ENCODE assay signal across 27 mouse cellular contexts in genomic region chr1:131042721-131043120, GRCm38 (mm10). TPM values are rescaled to one million over a fixed set of nuclear protein-coding genes. Genes with fewer than 3 reads are reported as not detected.
DNase-seq lines count a peak whose midpoint lies in the region; ATAC-seq lines count a peak whose summit lies in the region.
"Had no signal": no experiment of that assay in that cellular context is flagged by ENCODE, and none has a peak within 500 bp of the region (broad histone marks: within the 10 kb centered on the region; RNA-seq: fewer than 3 reads in every experiment).

No protein-coding gene starts in this region.

- H3K4me2 ChIP-seq in midbrain, embryonic 11.5 days: no peak overlapping the region
- no peak overlapping the region for H3K4me2 ChIP-seq in midbrain, embryonic 13.5 days (replicated peaks)
- H3K4me2 ChIP-seq: embryonic facial prominence, embryonic 12.5 days; forebrain, embryonic 13.5 days; forebrain, embryonic 15.5 days had no signal

- peak; percentile 57 for DNase-seq in heart, adult 11 months
- no peak for DNase-seq in heart, postnatal 10 days
- DNase-seq in midbrain, embryonic 11.5 days (ENCODE audit: low spot score, missing footprints): no peak
- DNase-seq in left cerebral cortex, postnatal 10 days (ENCODE audit: extremely low spot score in 1 of 2, low spot score in 2 of 2): no peak
- DNase-seq: adrenal gland, adult 8-10 months; adrenal gland, postnatal 14 days; adrenal gland, postnatal 36 days; cerebellum, adult 11-12 months; cerebellum, adult 2 months; cerebellum, adult 9-10 months; cerebellum, postnatal 10 days; cerebellum, postnatal 25 days had no signal

- no peak overlapping the region for H3K27ac ChIP-seq in midbrain, embryonic 11.5 days (ENCODE audit: low read depth, low read length)
- no peak overlapping the region for H3K27ac ChIP-seq in midbrain, embryonic 13.5 days
- H3K27ac ChIP-seq: embryonic facial prominence, embryonic 10.5 days; embryonic facial prominence, embryonic 12.5 days; forebrain, embryonic 13.5 days; forebrain, embryonic 15.5 days had no signal

- H3K9me3 ChIP-seq in megakaryocyte, embryonic 14.5 days: no peaks in the 10 kb centered on the region
- no peaks in the 10 kb centered on the region for H3K9me3 ChIP-seq in midbrain, embryonic 11.5 days (ENCODE audit: control insufficient read depth, low read length)
- 0 out of 2 replicates have a peak, but pooled peaks cover 3% of the 10 kb centered on the region for H3K9me3 ChIP-seq in midbrain, embryonic 13.5 days
- H3K9me3 ChIP-seq: embryonic facial prominence, embryonic 10.5 days; embryonic facial prominence, embryonic 12.5 days; forebrain, embryonic 13.5 days; forebrain, embryonic 15.5 days had no signal

- intact Hi-C loops in heart, postnatal 10 days (cut with DNase I): no loop called here
- intact Hi-C loops in left cerebral cortex, postnatal 10 days (cut with DNase I): no loop called here

- 94% methylated on average over 3 of the region's 3 CpGs for WGBS in midbrain, embryonic 11.5 days
- whole genome bisulfite sequencing in midbrain, embryonic 13.5 days: 94% methylated on average over 3 of the region's 3 CpGs

- ATAC-seq in megakaryocyte, adult 5-6 weeks (ENCODE audit: poor library complexity, severe bottlenecking): no peak
- ATAC-seq in midbrain, embryonic 11.5 days (ENCODE audit: low FRiP score): 0 out of 2 replicates have a peak, but pooled peaks have one; percentile 27
- no peak for ATAC-seq in midbrain, embryonic 13.5 days
- ATAC-seq: activated CD4-positive, CD25-positive, alpha-beta regulatory T cell, adult 4 months; forebrain, embryonic 13.5 days; forebrain, embryonic 15.5 days; Patski had no signal

- H3K4me1 ChIP-seq in megakaryocyte, embryonic 14.5 days: peaks cover 62% of the 10 kb centered on the region
- H3K4me1 ChIP-seq in midbrain, embryonic 11.5 days (ENCODE audit: control insufficient read depth, insufficient read depth, low read length): no peaks in the 10 kb centered on the region
- no peaks in the 10 kb centered on the region for H3K4me1 ChIP-seq in midbrain, embryonic 13.5 days (replicated peaks)
- H3K4me1 ChIP-seq: embryonic facial prominence, embryonic 10.5 days; embryonic facial prominence, embryonic 12.5 days; forebrain, embryonic 13.5 days; forebrain, embryonic 15.5 days had no signal

- peak overlapping the region; percentile 50 for H3K4me3 ChIP-seq in megakaryocyte, embryonic 14.5 days (replicated peaks)
- no peak overlapping the region for H3K4me3 ChIP-seq in midbrain, embryonic 11.5 days (ENCODE audit: low read depth, low read length)
- H3K4me3 ChIP-seq in midbrain, embryonic 13.5 days (replicated peaks): no peak overlapping the region
- H3K4me3 ChIP-seq: embryonic facial prominence, embryonic 10.5 days; embryonic facial prominence, embryonic 12.5 days; forebrain, embryonic 13.5 days; forebrain, embryonic 15.5 days had no signal

- no peaks in the 10 kb centered on the region for H3K27me3 ChIP-seq in megakaryocyte, embryonic 14.5 days (replicated peaks)
- no peaks in the 10 kb centered on the region for H3K27me3 ChIP-seq in midbrain, embryonic 11.5 days (ENCODE audit: control insufficient read depth, insufficient read depth, low read length)
- no peaks in the 10 kb centered on the region for H3K27me3 ChIP-seq in midbrain, embryonic 13.5 days
- H3K27me3 ChIP-seq: embryonic facial prominence, embryonic 12.5 days; forebrain, embryonic 13.5 days; forebrain, embryonic 15.5 days; Patski had no signal

- peaks cover 14% of the 10 kb centered on the region for H3K36me3 ChIP-seq in megakaryocyte, embryonic 14.5 days (replicated peaks; ENCODE audit: low read length)
- H3K36me3 ChIP-seq in midbrain, embryonic 11.5 days (ENCODE audit: control insufficient read depth, insufficient read depth, low read length): no peaks in the 10 kb centered on the region
- H3K36me3 ChIP-seq in midbrain, embryonic 13.5 days: no peaks in the 10 kb centered on the region
- H3K36me3 ChIP-seq: embryonic facial prominence, embryonic 10.5 days; embryonic facial prominence, embryonic 12.5 days; forebrain, embryonic 15.5 days had no signal

- H3K9ac ChIP-seq in midbrain, embryonic 11.5 days (ENCODE audit: low read length): no peak overlapping the region
- H3K9ac ChIP-seq in midbrain, embryonic 13.5 days (replicated peaks): no peak overlapping the region
- H3K9ac ChIP-seq: embryonic facial prominence, embryonic 12.5 days; forebrain, embryonic 13.5 days; forebrain, embryonic 15.5 days had no signal

RNA-seq across cellular contexts. Expression of gene Il10, which starts 23.1 kb away (rescaled TPM):
- not detected for total RNA-seq in heart, postnatal 10 days (2021)
- not detected in 2 replicates for polyA plus RNA-seq in megakaryocyte, embryonic 14.5 days (2012; ENCODE audit: insufficient read depth, low replicate concordance)
- total RNA-seq in megakaryocyte, adult 5-6 weeks (2015): not detected in 2 replicates
- 0.49 TPM in 1 of 2 replicates, not detected in the other for total RNA-seq in megakaryocyte, adult 5-6 weeks (2017)
- not detected in 2 replicates for polyA plus RNA-seq in midbrain, embryonic 11.5 days (2014; fragmentation: Nextera tagmentation; extraction: Ambion mirVana)
- polyA plus RNA-seq in midbrain, embryonic 13.5 days (2015; fragmentation: Nextera tagmentation; extraction: Ambion mirVana): not detected in 2 replicates
- total RNA-seq in left cerebral cortex, postnatal 10 days (2021): not detected
- total RNA-seq: adrenal gland, adult 18-20 months; adrenal gland, postnatal 14 days; adrenal gland, postnatal 36 days; MEL had no signal
- polyA plus RNA-seq: C2C12; cerebellum, adult 2 months; cortical plate, adult 2 months; embryonic facial prominence, embryonic 10.5 days; embryonic facial prominence, embryonic 12.5 days; embryonic facial prominence, embryonic 14.5 days; forebrain, embryonic 11.5 days; forebrain, embryonic 13.5 days; forebrain, embryonic 15.5 days had no signal

RNA-seq across cellular contexts. Expression of gene Mapkapk2, which starts 54.9 kb away (rescaled TPM):
- 100 to 1,000 TPM; 204 to 224 TPM for total RNA-seq in heart, postnatal 10 days (2021)
- polyA plus RNA-seq in megakaryocyte, embryonic 14.5 days (2012; ENCODE audit: insufficient read depth, low replicate concordance): 178 and 286 TPM in 2 replicates
- 210 and 215 TPM in 2 replicates for total RNA-seq in megakaryocyte, adult 5-6 weeks (2015)
- total RNA-seq in megakaryocyte, adult 5-6 weeks (2017): 210 and 216 TPM in 2 replicates
- polyA plus RNA-seq in midbrain, embryonic 11.5 days (2014; fragmentation: Nextera tagmentation; extraction: Ambion mirVana): 49.8 and 56.0 TPM in 2 replicates
- 29.0 and 36.3 TPM in 2 replicates for polyA plus RNA-seq in midbrain, embryonic 13.5 days (2015; fragmentation: Nextera tagmentation; extraction: Ambion mirVana)
- total RNA-seq in left cerebral cortex, postnatal 10 days (2021): 10 to 100 TPM; 26.8 to 31.1 TPM

Comparison
In these comparisons a context has a peak if more than half of its experiments do, and no peak if none do; other contexts are left out.
1. RNA of gene Mapkapk2, which starts 54.9 kb away (total RNA-seq): 204 to 224 TPM in heart, postnatal 10 days and 210 to 216 TPM in megakaryocyte, adult 5-6 weeks; 26.8 to 31.1 TPM in left cerebral cortex, postnatal 10 days; every median in the first group is over 4 times any median in the second.